Mouse (Mus musculus): ENCODE data around the gene Rnf144b.
A peak's percentile ranks its signal among the peaks of the same experiment; 100 is the strongest.

Gene Rnf144b

DNA sequence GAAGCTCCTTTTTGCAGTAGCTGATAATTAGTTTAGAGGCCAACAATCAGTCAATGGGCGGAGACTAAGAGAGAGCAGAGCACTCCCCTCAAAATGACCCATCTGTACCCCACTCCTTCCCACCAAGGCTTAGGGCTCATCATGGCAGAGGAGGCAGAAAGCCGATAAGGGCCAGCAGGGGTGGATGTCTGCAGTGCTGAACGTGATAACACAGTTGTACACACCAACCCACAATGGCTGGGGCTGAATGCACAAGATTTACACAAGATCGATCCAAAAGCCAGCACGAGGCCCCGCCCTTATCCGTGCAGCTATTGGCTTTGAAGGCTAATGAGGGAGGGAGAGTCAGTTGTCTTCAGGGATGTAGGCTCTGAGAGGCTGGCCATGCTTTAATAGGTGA, 58.3 kb downstream of the Rnf144b start:
- no peaks in the 10 kb centered on the region for H3K27me3 ChIP-seq (ENCODE audit: control insufficient read depth, insufficient read depth, low read length, poor library complexity, severe bottlenecking)
- DNase-seq (ENCODE audit: low read depth, low spot score) = no peak
- no peaks in the 10 kb centered on the region for H3K36me3 ChIP-seq (ENCODE audit: control insufficient read depth, insufficient read depth, low read length, poor library complexity, severe bottlenecking)

DNA sequence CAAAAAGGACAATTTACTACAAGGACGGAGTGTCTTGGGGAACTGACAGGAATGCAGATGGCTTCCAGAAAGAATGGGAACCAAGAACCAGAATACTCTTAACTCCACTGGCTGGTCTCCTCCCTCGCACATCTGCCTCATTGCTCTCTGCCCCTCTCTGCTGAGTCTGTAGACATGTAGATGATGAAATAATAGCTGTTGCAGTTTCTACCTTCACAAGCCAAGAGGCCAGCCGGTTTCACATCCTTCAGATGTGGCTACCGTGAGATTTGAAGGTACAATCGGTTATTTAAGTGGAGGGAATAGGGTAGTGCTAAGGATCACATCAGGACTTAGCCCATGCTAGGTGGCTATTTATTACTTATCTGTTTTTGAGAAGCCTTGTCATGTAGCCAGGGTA, 59.9 kb downstream of the Rnf144b start:
- no peaks in the 10 kb centered on the region for H3K27me3 ChIP-seq (ENCODE audit: control insufficient read depth, insufficient read depth, low read length, poor library complexity, severe bottlenecking)
- DNase-seq (ENCODE audit: low read depth, low spot score) = no peak
- no peaks in the 10 kb centered on the region for H3K36me3 ChIP-seq (ENCODE audit: control insufficient read depth, insufficient read depth, low read length, poor library complexity, severe bottlenecking)

DNA sequence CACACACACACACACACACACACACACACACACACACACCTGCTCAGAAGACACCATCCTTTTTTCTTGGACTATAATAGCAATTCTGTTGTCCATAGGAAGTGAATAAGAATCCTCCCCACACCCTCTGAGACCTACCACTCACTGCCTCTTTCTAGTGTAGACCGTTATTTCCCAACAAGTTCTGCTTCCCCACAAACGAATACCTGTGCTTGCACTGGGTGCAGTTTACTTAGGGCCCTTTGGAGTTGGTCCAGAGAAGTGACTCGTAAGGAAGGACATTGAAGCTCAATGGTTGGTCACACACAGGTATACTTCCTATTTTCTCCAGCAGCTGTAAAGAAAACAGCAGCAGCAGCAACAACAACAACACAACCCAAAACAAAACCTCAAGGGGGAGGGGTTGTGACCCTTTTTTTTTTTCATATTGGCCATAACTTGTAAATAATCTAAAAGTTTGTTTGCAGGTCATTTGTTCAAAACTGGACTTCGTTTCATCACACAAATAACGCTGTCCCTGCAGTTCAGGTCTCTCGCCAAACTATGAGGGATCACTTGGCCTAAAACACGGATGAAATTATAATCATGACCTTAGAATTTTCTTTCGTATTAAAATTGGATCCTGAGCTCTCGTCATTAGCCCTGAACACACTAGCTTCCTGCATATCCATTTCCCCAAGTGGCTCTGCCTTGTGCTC, 60.7 kb downstream of the Rnf144b start:
- Histone ChIP-seq H3K27me3 (ENCODE audit: control insufficient read depth, insufficient read depth, low read length, poor library complexity, severe bottlenecking) (no peaks in the 10 kb centered on the region), H3K36me3 (ENCODE audit: control insufficient read depth, insufficient read depth, low read length, poor library complexity, severe bottlenecking) (no peaks in the 10 kb centered on the region)
- no peak for DNase-seq (ENCODE audit: low read depth, low spot score)

DNA sequence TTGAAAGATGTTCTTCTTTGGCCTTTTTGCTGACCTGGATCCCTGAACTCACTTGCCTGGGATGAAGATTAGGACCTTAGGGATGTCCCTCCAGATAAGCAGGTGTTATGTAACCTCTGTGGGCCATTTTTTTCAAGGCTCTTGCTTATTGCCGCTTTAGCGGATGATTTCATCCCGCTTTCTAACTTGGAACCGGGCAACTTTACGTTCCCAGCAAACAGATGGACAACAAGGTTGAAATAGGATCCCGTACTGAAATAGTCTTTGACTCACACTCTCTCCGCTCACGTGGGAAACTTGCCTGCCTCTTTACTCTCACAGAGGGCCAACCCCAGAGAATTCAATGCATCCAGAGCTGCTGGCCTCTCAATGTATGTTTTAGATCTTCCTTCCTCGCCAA, 61.3 kb downstream of the Rnf144b start:
- H3K36me3 ChIP-seq (ENCODE audit: control insufficient read depth, insufficient read depth, low read length, poor library complexity, severe bottlenecking) = no peaks in the 10 kb centered on the region

DNA sequence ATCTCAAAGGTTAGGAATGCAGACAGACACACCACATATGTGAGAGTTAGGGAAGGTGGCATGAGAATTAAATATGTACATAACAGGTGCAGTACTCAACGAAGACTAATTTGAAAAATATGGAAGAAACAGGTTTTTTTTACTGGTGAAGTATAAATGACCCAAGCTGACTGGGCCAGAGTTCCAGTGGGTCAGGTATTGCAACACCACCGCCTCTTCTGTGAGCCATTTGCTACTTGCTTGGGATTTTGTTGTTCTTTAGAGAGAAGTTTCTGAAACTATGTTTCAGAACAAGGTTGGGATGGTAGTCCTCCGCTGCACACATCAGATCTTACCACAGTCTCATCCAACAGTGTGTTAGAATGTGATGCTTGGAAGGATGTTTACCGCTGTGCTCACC, 65.4 kb downstream of the Rnf144b start:
- DNase-seq (ENCODE audit: low read depth, low spot score) = no peak
- no peaks in the 10 kb centered on the region for H3K36me3 ChIP-seq (ENCODE audit: control insufficient read depth, insufficient read depth, low read length, poor library complexity, severe bottlenecking)
- no peaks in the 10 kb centered on the region for H3K27me3 ChIP-seq (ENCODE audit: control insufficient read depth, insufficient read depth, low read length, poor library complexity, severe bottlenecking)

More for the DNA sequence above, 61.3 kb downstream of the Rnf144b start:
- no peak for DNase-seq (ENCODE audit: low read depth, low spot score)
- no peaks in the 10 kb centered on the region for H3K27me3 ChIP-seq (ENCODE audit: control insufficient read depth, insufficient read depth, low read length, poor library complexity, severe bottlenecking)

GRCm38 (mm10) chr13:47189971-47190370, 67.5 kb downstream of the Rnf144b start:
- peak; percentile 6 for DNase-seq (ENCODE audit: low read depth, low spot score)
- Histone ChIP-seq H3K36me3 (ENCODE audit: control insufficient read depth, insufficient read depth, low read length, poor library complexity, severe bottlenecking) (no peaks in the 10 kb centered on the region), H3K27me3 (ENCODE audit: control insufficient read depth, insufficient read depth, low read length, poor library complexity, severe bottlenecking) (no peaks in the 10 kb centered on the region)

DNA sequence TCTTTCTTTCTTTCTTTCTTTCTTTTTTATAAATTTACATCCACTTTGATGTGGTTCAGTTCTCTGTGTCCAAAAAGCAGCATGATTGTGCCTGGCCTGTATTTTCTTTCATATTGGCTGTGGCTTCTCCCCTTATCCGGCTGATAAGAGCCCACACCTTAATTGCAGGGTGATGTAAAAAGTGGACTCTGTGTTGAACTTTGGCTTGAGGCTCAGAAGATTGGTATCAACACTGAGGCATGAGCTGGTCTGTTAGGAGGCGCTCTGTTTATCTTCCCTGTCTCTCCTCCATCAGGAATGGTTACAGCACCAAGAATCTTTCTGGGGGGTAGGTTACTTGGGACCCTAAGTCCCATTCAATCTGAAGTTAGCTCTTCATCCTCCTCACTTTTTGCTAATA, 69.7 kb downstream of the Rnf144b start:
- Histone ChIP-seq H3K36me3 (ENCODE audit: control insufficient read depth, insufficient read depth, low read length, poor library complexity, severe bottlenecking) (no peaks in the 10 kb centered on the region), H3K27me3 (ENCODE audit: control insufficient read depth, insufficient read depth, low read length, poor library complexity, severe bottlenecking) (no peaks in the 10 kb centered on the region)
- no peak for DNase-seq (ENCODE audit: low read depth, low spot score)

DNA sequence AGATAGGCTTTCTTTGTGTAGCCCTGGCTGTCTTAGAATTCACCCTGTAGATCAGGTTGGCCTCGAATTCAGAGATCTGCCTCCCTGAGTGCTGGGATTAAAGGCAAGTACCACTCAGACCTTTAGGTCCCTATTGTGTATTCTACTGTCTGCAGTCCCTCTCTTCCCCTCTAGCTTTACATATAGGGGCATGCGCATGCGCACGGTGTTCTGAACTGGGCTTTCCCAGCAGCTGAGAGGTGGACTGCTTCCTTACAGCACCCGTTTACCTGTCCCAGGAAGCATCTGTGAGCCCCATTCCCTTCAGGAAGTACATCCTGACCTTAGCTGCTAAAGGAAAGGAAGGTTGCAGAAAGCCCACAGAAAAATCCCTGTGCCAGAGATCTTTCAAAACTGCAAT, 70.3 kb downstream of the Rnf144b start:
- no peak for DNase-seq (ENCODE audit: low read depth, low spot score)
- Histone ChIP-seq H3K27me3 (ENCODE audit: control insufficient read depth, insufficient read depth, low read length, poor library complexity, severe bottlenecking) (no peaks in the 10 kb centered on the region), H3K36me3 (ENCODE audit: control insufficient read depth, insufficient read depth, low read length, poor library complexity, severe bottlenecking) (no peaks in the 10 kb centered on the region)

GRCm38 (mm10) chr13:47193326-47194153, 71.1 kb downstream of the Rnf144b start:
- H3K36me3 ChIP-seq (ENCODE audit: control insufficient read depth, insufficient read depth, low read length, poor library complexity, severe bottlenecking) = no peaks in the 10 kb centered on the region
- DNase-seq (ENCODE audit: low read depth, low spot score) = no peak
- H3K27me3 ChIP-seq (ENCODE audit: control insufficient read depth, insufficient read depth, low read length, poor library complexity, severe bottlenecking) = no peaks in the 10 kb centered on the region

GRCm38 (mm10) chr13:47194695-47195094, 72.2 kb downstream of the Rnf144b start:
- Histone ChIP-seq H3K27me3 (ENCODE audit: control insufficient read depth, insufficient read depth, low read length, poor library complexity, severe bottlenecking) (no peaks in the 10 kb centered on the region), H3K36me3 (ENCODE audit: control insufficient read depth, insufficient read depth, low read length, poor library complexity, severe bottlenecking) (no peaks in the 10 kb centered on the region)
- DNase-seq (ENCODE audit: low read depth, low spot score) = no peak

DNA sequence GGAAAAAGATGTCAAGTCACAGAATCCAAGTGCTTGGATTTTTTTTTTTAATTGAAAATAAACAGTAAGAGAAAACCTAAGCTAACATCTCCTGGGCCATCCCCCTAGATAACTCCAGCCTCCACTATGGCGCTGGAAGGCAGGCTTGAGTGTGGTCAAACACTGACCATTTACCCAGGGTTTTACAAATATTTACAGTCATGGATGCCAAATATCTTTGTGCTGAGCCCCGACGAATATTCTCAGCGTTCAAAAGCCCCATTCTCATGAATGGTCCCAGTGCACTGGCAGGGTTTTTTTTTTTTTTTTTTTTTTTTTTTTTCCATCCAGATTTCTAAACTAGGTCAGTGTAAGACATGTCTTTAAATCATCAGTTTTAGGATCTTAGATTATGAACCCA, 73.0 kb downstream of the Rnf144b start:
- DNase-seq (ENCODE audit: low read depth, low spot score) = no peak
- no peaks in the 10 kb centered on the region for H3K36me3 ChIP-seq (ENCODE audit: control insufficient read depth, insufficient read depth, low read length, poor library complexity, severe bottlenecking)
- H3K27me3 ChIP-seq (ENCODE audit: control insufficient read depth, insufficient read depth, low read length, poor library complexity, severe bottlenecking) = no peaks in the 10 kb centered on the region

DNA sequence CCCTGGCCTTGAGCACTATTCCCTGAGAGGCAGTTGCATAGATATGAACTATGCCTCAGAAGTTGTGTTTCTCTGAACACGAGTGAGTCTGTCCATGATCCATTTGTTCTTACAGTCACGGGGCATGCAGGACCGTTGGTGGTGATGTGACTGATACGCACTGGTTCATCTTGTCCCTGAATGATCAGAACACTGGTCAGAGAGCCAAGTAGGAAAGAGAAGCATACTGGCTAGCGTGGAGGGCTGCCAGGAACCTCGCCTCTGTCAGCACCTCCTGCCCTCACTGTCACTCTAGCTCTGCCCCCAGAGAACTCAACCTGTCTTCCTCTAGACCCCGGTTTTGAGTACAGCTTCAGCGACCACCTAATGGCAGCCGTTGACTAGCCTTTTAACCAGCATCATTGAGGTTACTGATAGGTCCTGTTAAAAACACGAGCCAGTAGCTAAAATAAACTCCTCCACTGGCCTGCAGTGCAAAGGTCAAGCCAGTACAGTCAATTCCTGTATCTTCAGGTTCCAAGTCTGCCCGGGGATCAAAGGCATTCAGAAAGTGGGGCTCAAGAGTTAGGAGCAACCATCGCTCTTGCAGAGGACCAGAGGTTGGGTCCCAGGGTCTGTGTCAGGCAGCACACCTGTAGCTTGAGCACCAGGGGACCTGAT, 77.7 kb downstream of the Rnf144b start:
- 0 out of 2 replicates have a peak, but pooled peaks cover 1% of the 10 kb centered on the region for H3K27me3 ChIP-seq (ENCODE audit: control insufficient read depth, insufficient read depth, low read length, poor library complexity, severe bottlenecking)
- DNase-seq (ENCODE audit: low read depth, low spot score) = no peak
- no peaks in the 10 kb centered on the region for H3K36me3 ChIP-seq (ENCODE audit: control insufficient read depth, insufficient read depth, low read length, poor library complexity, severe bottlenecking)

GRCm38 (mm10) chr13:47201962-47202624, 79.6 kb downstream of the Rnf144b start:
- DNase-seq (ENCODE audit: low read depth, low spot score) = no peak
- Histone ChIP-seq H3K27me3 (ENCODE audit: control insufficient read depth, insufficient read depth, low read length, poor library complexity, severe bottlenecking) (0 out of 2 replicates have a peak, but pooled peaks cover 1% of the 10 kb centered on the region), H3K36me3 (ENCODE audit: control insufficient read depth, insufficient read depth, low read length, poor library complexity, severe bottlenecking) (no peaks in the 10 kb centered on the region)

DNA sequence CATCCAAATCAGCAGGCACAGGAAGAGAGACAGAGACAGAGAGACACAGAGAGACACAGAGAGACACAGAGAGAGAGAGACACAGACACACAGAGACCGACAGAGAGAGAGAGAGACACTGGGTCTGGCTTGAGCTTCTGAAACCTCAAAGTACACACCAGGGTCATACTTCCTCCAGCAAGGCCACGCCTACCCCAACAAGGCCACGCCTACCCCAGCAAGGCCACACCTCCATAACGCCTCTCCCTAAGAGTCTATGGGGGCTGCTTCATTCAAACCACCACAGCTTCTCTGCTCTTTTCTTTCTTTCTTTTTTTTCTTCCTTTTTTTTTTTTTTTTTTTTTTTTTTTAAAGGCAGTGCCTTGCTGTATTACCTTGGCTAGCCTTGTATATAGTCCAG, 88.0 kb downstream of the Rnf144b start:
- Histone ChIP-seq H3K27me3 (ENCODE audit: control insufficient read depth, insufficient read depth, low read length, poor library complexity, severe bottlenecking) (no peaks in the 10 kb centered on the region), H3K36me3 (ENCODE audit: control insufficient read depth, insufficient read depth, low read length, poor library complexity, severe bottlenecking) (no peaks in the 10 kb centered on the region)
- no peak for DNase-seq (ENCODE audit: low read depth, low spot score)

GRCm38 (mm10) chr13:47210992-47211391, 88.5 kb downstream of the Rnf144b start:
- H3K36me3 ChIP-seq (ENCODE audit: control insufficient read depth, insufficient read depth, low read length, poor library complexity, severe bottlenecking) = no peaks in the 10 kb centered on the region
- H3K27me3 ChIP-seq (ENCODE audit: control insufficient read depth, insufficient read depth, low read length, poor library complexity, severe bottlenecking) = no peaks in the 10 kb centered on the region
- DNase-seq (ENCODE audit: low read depth, low spot score) = no peak
